Mouse (Mus musculus) bone marrow, adult 2 months (tissue): ENCODE measurements around the gene Txnrd2. TPM values are rescaled to one million over a fixed set of nuclear protein-coding genes. Genes with fewer than 3 reads are reported as not detected.
A peak's percentile ranks its signal among the peaks of the same experiment; 100 is the strongest.

ENCODE experiments used
- H3K27ac ChIP-seq: fragments of 200-500 bp; 2 replicates; pipeline ENCODE4 v1.5.1; 2012; ENCODE audit warnings: low read depth, mild to moderate bottlenecking, control low read depth, inconsistent platforms, low read length; ENCODE audit not compliant: control insufficient read depth, poor library complexity, insufficient read depth
- H3K4me1 ChIP-seq: fragments of 200-500 bp; 2 replicates; pipeline ENCODE4 v1.6.1; 2011; ENCODE audit warnings: low read length; ENCODE audit not compliant: control insufficient read depth, insufficient read depth
- H3K4me3 ChIP-seq: fragments of 200-500 bp; replicated peaks from 2 replicates; pipeline ENCODE3; 2011; ENCODE audit warnings: mild to moderate bottlenecking, low read depth, low read length, control low read depth; ENCODE audit not compliant: control insufficient read depth
- CTCF ChIP-seq: fragments of 200-500 bp; IDR thresholded peaks from 2 replicates; pipeline ENCODE4 v1.5.1; 2011; ENCODE audit warnings: low read length, control low read depth; ENCODE audit not compliant: control insufficient read depth, insufficient read depth
- POLR2A ChIP-seq: fragments of 200-500 bp; IDR thresholded peaks from 2 replicates; pipeline ENCODE4 v1.6.1; 2011; ENCODE audit warnings: low read depth, mild to moderate bottlenecking, control low read depth, low read length, borderline replicate concordance; ENCODE audit not compliant: control insufficient read depth
- WGBS: fragments of 180-500 bp; shearing (Covaris S2); methylation state at CpG from one replicate; pipeline ENCODE4 v1.1.7; 2018; 5-methylcytosine and 5-hydroxymethylcytosine counted together
- polyA plus RNA-seq: library from polyadenylated mRNA; stranded (reverse); fragments of >200 nt; gene quantifications from 2 replicates; pipeline ENCODE4 v1.2.4, GENCODE M21; 2011; ENCODE audit warnings: low replicate concordance; ENCODE audit not compliant: missing spikeins, insufficient read depth, insufficient read length

Gene Txnrd2
- polyA plus RNA-seq, 1 experiment = 66.6 TPM

- WGBS = 73% methylated on average over 5 of the region's 5 CpGs
- peak overlapping the region; percentile 29 for H3K4me3 ChIP-seq
- TF ChIP-seq POLR2A (no peak), CTCF (no peak)
- peak overlapping the region; percentile 77 for H3K27ac ChIP-seq
- peaks cover 1% of the 10 kb centered on the region; the same call in 1 of the 2 replicates for H3K4me1 ChIP-seq
Measured at GRCm38 (mm10) chr16:18428011-18428515, 1.9 kb downstream of the Txnrd2 start.

- H3K27ac ChIP-seq = peak overlapping the region; percentile 77
- peak overlapping the region; percentile 64 for H3K4me3 ChIP-seq
- 67% methylated on average over 7 of the region's 7 CpGs for WGBS
- TF ChIP-seq CTCF (no peak), POLR2A (peak; percentile 52; the same call in 1 of the 2 replicates)
- peaks cover 1% of the 10 kb centered on the region; the same call in 1 of the 2 replicates for H3K4me1 ChIP-seq
Measured at GRCm38 (mm10) chr16:18428516-18429042, 2.4 kb downstream of the Txnrd2 start.

- Histone ChIP-seq H3K4me3 (peak overlapping the region; percentile 78), H3K4me1 (peaks cover 1% of the 10 kb centered on the region; the same call in 1 of the 2 replicates), H3K27ac (peak overlapping the region; percentile 72)
- no peak for TF ChIP-seq POLR2A
- TF ChIP-seq CTCF = no peak
- 63% methylated on average over 8 of the region's 8 CpGs for WGBS
Measured at GRCm38 (mm10) chr16:18429641-18430040, 3.5 kb downstream of the Txnrd2 start.

- 71% methylated on average over 8 of the region's 8 CpGs for WGBS
- H3K27ac ChIP-seq = peak overlapping the region; percentile 59
- TF ChIP-seq POLR2A (no peak), CTCF (no peak)
- H3K4me3 ChIP-seq = peak overlapping the region; percentile 66
- H3K4me1 ChIP-seq = peaks cover 1% of the 10 kb centered on the region; the same call in 1 of the 2 replicates
Measured at GRCm38 (mm10) chr16:18430641-18431212, 4.5 kb downstream of the Txnrd2 start.

GRCm38 (mm10) chr16:18433341-18433920, 7.2 kb downstream of the Txnrd2 start:
- Histone ChIP-seq H3K4me3 (no peak overlapping the region), H3K27ac (no peak overlapping the region), H3K4me1 (no peaks in the 10 kb centered on the region)
- TF ChIP-seq CTCF = no peak
- TF ChIP-seq POLR2A = no peak
- 95% methylated on average over 5 of the region's 5 CpGs for WGBS

- H3K4me1 ChIP-seq = no peaks in the 10 kb centered on the region
- H3K4me3 ChIP-seq = no peak overlapping the region
- TF ChIP-seq CTCF = no peak
- 0 out of 2 replicates have a peak overlapping the region, but pooled peaks have one; percentile 19 for H3K27ac ChIP-seq
- 96% methylated on average over 6 of the region's 6 CpGs for WGBS
Measured at GRCm38 (mm10) chr16:18436128-18436527, 9.9 kb downstream of the Txnrd2 start.

- WGBS = 26% methylated on average over 8 of the region's 8 CpGs
- TF ChIP-seq CTCF (peak; percentile 99), POLR2A (no peak)
- Histone ChIP-seq H3K4me3 (no peak overlapping the region), H3K4me1 (no peaks in the 10 kb centered on the region), H3K27ac (no peak overlapping the region)
Measured at GRCm38 (mm10) chr16:18443385-18443841, 17.2 kb downstream of the Txnrd2 start.

GRCm38 (mm10) chr16:18447243-18447642, 21.1 kb downstream of the Txnrd2 start:
- no peak for TF ChIP-seq POLR2A
- no peak for TF ChIP-seq CTCF
- Histone ChIP-seq H3K4me1 (no peaks in the 10 kb centered on the region), H3K27ac (no peak overlapping the region)

More at GRCm38 (mm10) chr16:18447243-18447642, 21.1 kb downstream of the Txnrd2 start:
- no peak overlapping the region for H3K4me3 ChIP-seq
